Mouse (Mus musculus) hindlimb bud, embryonic 11.5 days (tissue): ENCODE data around the gene Mif.
A peak's percentile ranks its signal among the peaks of the same experiment; 100 is the strongest.
"Not testable (repeated sequence)": the region's sequence is repeated elsewhere in the genome, so short reads cannot be mapped to it uniquely, and the experiment has no call there.

Experiments used
- DNase-seq: peaks from one replicate; pipeline ENCODE4 v3.0.0-alpha.2; 2012; ENCODE audit warnings: low read depth, low spot score; ENCODE audit errors: extremely low spot score

Gene Mif

GRCm38 (mm10) chr10:75843898-75844297 is 16.1 kb downstream of the Mif start:
- DNase-seq = not testable (repeated sequence)

GRCm38 (mm10) chr10:75839092-75839491 is 20.9 kb downstream of the Mif start:
- no peak for DNase-seq

- peak; percentile 96 for DNase-seq
Measured at GRCm38 (mm10) chr10:75837248-75837759, 22.7 kb downstream of the Mif start, which contains the start of gene Gstt2. Gene Gstt2 (minus strand): TSS chr10:75837424.

- no peak for DNase-seq
Measured at GRCm38 (mm10) chr10:75835761-75836531, 24.1 kb downstream of the Mif start.

- no peak for DNase-seq
Measured at GRCm38 (mm10) chr10:75835307-75835706, 24.7 kb downstream of the Mif start.

- no peak for DNase-seq
Measured at GRCm38 (mm10) chr10:75834721-75835120, 25.3 kb downstream of the Mif start.

GRCm38 (mm10) chr10:75834250-75834649 is 25.8 kb downstream of the Mif start:
- DNase-seq = no peak

- no peak for DNase-seq
Measured at GRCm38 (mm10) chr10:75833456-75834080, 26.5 kb downstream of the Mif start.

- no peak for DNase-seq
Measured at GRCm38 (mm10) chr10:75832272-75832895, 27.7 kb downstream of the Mif start.

- DNase-seq = no peak
Measured at GRCm38 (mm10) chr10:75830275-75830670, 29.8 kb downstream of the Mif start.

GRCm38 (mm10) chr10:75829529-75830274 is 30.3 kb downstream of the Mif start:
- DNase-seq = no peak

- no peak for DNase-seq
Measured at GRCm38 (mm10) chr10:75828500-75828931, 31.5 kb downstream of the Mif start.

- no peak for DNase-seq
Measured at GRCm38 (mm10) chr10:75827668-75828360, 32.2 kb downstream of the Mif start.

GRCm38 (mm10) chr10:75824530-75824929 is 35.5 kb downstream of the Mif start:
- DNase-seq = no peak

GRCm38 (mm10) chr10:75823782-75824181 is 36.3 kb downstream of the Mif start:
- DNase-seq = no peak

- DNase-seq = no peak
Measured at GRCm38 (mm10) chr10:75822443-75822842, 37.6 kb downstream of the Mif start, which contains the start of gene Gstt4. Gene Gstt4 (minus strand): TSS chr10:75822543.

GRCm38 (mm10) chr10:75819882-75820281 is 40.2 kb downstream of the Mif start:
- DNase-seq = no peak

GRCm38 (mm10) chr10:75818641-75819040 is 41.4 kb downstream of the Mif start:
- DNase-seq = no peak
